Mouse (Mus musculus) adrenal gland, postnatal 14 days (tissue): ENCODE data around the gene Cdh23. TPM values are rescaled to one million over a fixed set of nuclear protein-coding genes. Genes with fewer than 3 reads are reported as not detected.

Experiments used
- DNase-seq: peaks from one replicate; pipeline ENCODE4 v3.0.0; 2021; ENCODE audit warnings: mixed read lengths
- total RNA-seq: library from RNA; stranded (reverse); gene quantifications from 2 replicates; pipeline ENCODE4 v1.2.3, GENCODE M21; 2021

The Cdh23 gene
- total RNA-seq, 1 experiment from 2014 or later = 4.5 TPM

- no peak for DNase-seq
These were observed 361.3 kb downstream of the Cdh23 start for GRCm38 (mm10) chr10:60335021-60335420.

- no peak for DNase-seq
These were observed 361.7 kb downstream of the Cdh23 start for GRCm38 (mm10) chr10:60334583-60334982.

- DNase-seq = peak; percentile 32
These were observed 367.2 kb downstream of the Cdh23 start for GRCm38 (mm10) chr10:60328963-60329650.

GRCm38 (mm10) chr10:60316166-60316565 lies 380.1 kb downstream of the Cdh23 start:
- DNase-seq = no peak

GRCm38 (mm10) chr10:60313606-60314005 lies 382.7 kb downstream of the Cdh23 start:
- no peak for DNase-seq

GRCm38 (mm10) chr10:60310629-60311028 lies 385.7 kb downstream of the Cdh23 start:
- DNase-seq = no peak

GRCm38 (mm10) chr10:60304854-60305628 lies 391.2 kb downstream of the Cdh23 start:
- peak; percentile 86 for DNase-seq

- no peak for DNase-seq
These were observed 392.9 kb downstream of the Cdh23 start for GRCm38 (mm10) chr10:60303419-60303818.

- DNase-seq = no peak
These were observed 396.7 kb downstream of the Cdh23 start for GRCm38 (mm10) chr10:60299636-60300035.

- no peak for DNase-seq
These were observed 400.3 kb downstream of the Cdh23 start for GRCm38 (mm10) chr10:60296027-60296426.

- DNase-seq = no peak
These were observed 400.9 kb downstream of the Cdh23 start for GRCm38 (mm10) chr10:60295356-60295755.

GRCm38 (mm10) chr10:60294621-60295020 lies 401.7 kb downstream of the Cdh23 start:
- DNase-seq = no peak

GRCm38 (mm10) chr10:60292209-60292608 lies 404.1 kb downstream of the Cdh23 start:
- DNase-seq = no peak

GRCm38 (mm10) chr10:60290739-60291110 lies 405.6 kb downstream of the Cdh23 start:
- DNase-seq = no peak

GRCm38 (mm10) chr10:60290026-60290738 lies 406.1 kb downstream of the Cdh23 start:
- no peak for DNase-seq

GRCm38 (mm10) chr10:60289216-60289615 lies 407.1 kb downstream of the Cdh23 start:
- DNase-seq = no peak

- DNase-seq = no peak
These were observed 408.6 kb downstream of the Cdh23 start for GRCm38 (mm10) chr10:60287726-60288125.

GRCm38 (mm10) chr10:60287161-60287560 lies 409.1 kb downstream of the Cdh23 start:
- DNase-seq = no peak

GRCm38 (mm10) chr10:60286546-60286945 lies 409.7 kb downstream of the Cdh23 start:
- no peak for DNase-seq

GRCm38 (mm10) chr10:60285676-60286372 lies 410.5 kb downstream of the Cdh23 start:
- peak; percentile 73 for DNase-seq

- no peak for DNase-seq
These were observed 411.1 kb downstream of the Cdh23 start for GRCm38 (mm10) chr10:60285183-60285582.

- DNase-seq = no peak
These were observed 411.6 kb downstream of the Cdh23 start for GRCm38 (mm10) chr10:60284676-60285111.
